Mouse (Mus musculus) spleen, adult 10 weeks (tissue): ENCODE measurements around the gene Nr2c2ap. TPM values are rescaled to one million over a fixed set of nuclear protein-coding genes. Genes with fewer than 3 reads are reported as not detected.

Experiments used
- polyA plus RNA-seq: library from polyadenylated mRNA; stranded (reverse); fragments of 350-450 nt; fragmentation: Illumina TruSeq; extraction: RNeasy Lipid Tissue Mini Kit (QIAGEN cat#74804); gene quantifications from one replicate; pipeline ENCODE4 v1.2.3, GENCODE M21; 2015; ENCODE audit warnings: low replicate concordance; ENCODE audit not compliant: insufficient read depth

The Nr2c2ap gene
- 17.2 TPM for polyA plus RNA-seq

GRCm38 (mm10) chr8:70131166-70131883 is at the start of gene Nr2c2ap:
TSS of gene Nr2c2ap (plus strand) at chr8:70131333.

GRCm38 (mm10) chr8:70083285-70083684 is 47.8 kb upstream of the Nr2c2ap start, which contains the start of gene Hapln4:
TSS of gene Hapln4 (plus strand) at chr8:70083457.

GRCm38 (mm10) chr8:70120667-70121066 is 10.5 kb upstream of the Nr2c2ap start, which contains the start of gene Ncan:
TSS of gene Ncan (minus strand) at chr8:70120873.

GRCm38 (mm10) chr8:70139026-70139857 is 8.1 kb downstream of the Nr2c2ap start, which contains the start of the genes Rfxank, Borcs8 and Mef2b:
TSS of gene Rfxank (minus strand) at chr8:70139154.
TSS of gene Borcs8 (plus strand) at chr8:70139499.
TSS of gene Mef2b (plus strand) at chr8:70139711.

GRCm38 (mm10) chr8:70172043-70172681 is 41.0 kb downstream of the Nr2c2ap start, which contains the start of gene Tmem161a:
TSS of gene Tmem161a (plus strand) at chr8:70172356.

Other genes with a start within 250 kb of the Nr2c2ap start
- not detected for gene Cilp2, start 243.6 kb upstream of the Nr2c2ap start, polyA plus RNA-seq
- not detected for gene Tssk6, start 229.1 kb upstream of the Nr2c2ap start, polyA plus RNA-seq
- gene Ndufa13, start 228.8 kb upstream of the Nr2c2ap start, polyA plus RNA-seq, result 13.6 TPM
- gene Yjefn3, start 228.6 kb upstream of the Nr2c2ap start, polyA plus RNA-seq, result not detected
- 21.0 TPM for gene Gatad2a, start 134.9 kb upstream of the Nr2c2ap start, polyA plus RNA-seq
- gene Mau2, start 88.6 kb upstream of the Nr2c2ap start, polyA plus RNA-seq, result 55.1 TPM
- gene Sugp1, start 88.5 kb upstream of the Nr2c2ap start, polyA plus RNA-seq, result 29.4 TPM
- 1.2 TPM for gene Tm6sf2, start 58.4 kb upstream of the Nr2c2ap start, polyA plus RNA-seq
- not detected for gene Hapln4, start 47.9 kb upstream of the Nr2c2ap start, polyA plus RNA-seq
- 0.06 TPM for gene Ncan, start 10.5 kb upstream of the Nr2c2ap start, polyA plus RNA-seq
- 7.4 TPM for gene Rfxank, start 7.8 kb downstream of the Nr2c2ap start, polyA plus RNA-seq
- gene Borcs8, start 8.2 kb downstream of the Nr2c2ap start, polyA plus RNA-seq, result 25.0 TPM
- gene Mef2b, start 8.4 kb downstream of the Nr2c2ap start, polyA plus RNA-seq, result 0.33 TPM
- gene Tmem161a, start 41.0 kb downstream of the Nr2c2ap start, polyA plus RNA-seq, result 15.6 TPM
- 8.9 TPM for gene Slc25a42, start 81.0 kb downstream of the Nr2c2ap start, polyA plus RNA-seq
- 44.6 TPM for gene Sugp2, start 102.9 kb downstream of the Nr2c2ap start, polyA plus RNA-seq
- gene Armc6, start 103.1 kb downstream of the Nr2c2ap start, polyA plus RNA-seq, result 3.8 TPM
- gene Homer3, start 151.5 kb downstream of the Nr2c2ap start, polyA plus RNA-seq, result 4.2 TPM
- 23.5 TPM for gene Ddx49, start 171.2 kb downstream of the Nr2c2ap start, polyA plus RNA-seq
- gene Cope, start 171.2 kb downstream of the Nr2c2ap start, polyA plus RNA-seq, result 32.0 TPM
- gene Cers1, start 184.4 kb downstream of the Nr2c2ap start, polyA plus RNA-seq, result not detected
- gene Gdf1, start 198.5 kb downstream of the Nr2c2ap start, polyA plus RNA-seq, result not detected
- gene Upf1, start 221.9 kb downstream of the Nr2c2ap start, polyA plus RNA-seq, result 16.2 TPM
- gene Comp, start 242.2 kb downstream of the Nr2c2ap start, polyA plus RNA-seq, result 0.10 TPM